Mouse (Mus musculus): ENCODE results near the gene Saxo1.

The Saxo1 gene

DNA sequence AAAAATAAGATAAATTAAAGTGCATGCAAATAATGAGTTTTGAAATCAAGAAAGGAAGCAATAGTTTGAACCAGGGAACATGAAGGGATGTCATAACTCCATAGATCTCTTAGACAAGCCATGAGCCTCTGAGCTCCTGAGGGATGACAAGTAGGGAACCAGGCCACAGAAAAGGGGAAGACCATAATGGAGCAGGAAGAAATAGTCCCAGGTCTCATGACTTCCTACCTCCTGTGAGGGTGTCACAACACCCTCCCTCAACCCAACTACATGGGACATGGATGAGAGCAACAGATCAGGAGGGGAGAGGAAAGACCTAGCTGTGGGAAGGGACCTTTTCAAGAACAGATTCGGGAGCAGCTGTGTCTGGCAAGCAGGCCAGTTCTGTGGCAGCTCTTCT lies 16.6 kb downstream of the Saxo1 start:
- TF ChIP-seq GATA4 (IDR thresholded peaks at IDR 0.05; ENCODE audit: insufficient replicate concordance, low read length) = no peak

DNA sequence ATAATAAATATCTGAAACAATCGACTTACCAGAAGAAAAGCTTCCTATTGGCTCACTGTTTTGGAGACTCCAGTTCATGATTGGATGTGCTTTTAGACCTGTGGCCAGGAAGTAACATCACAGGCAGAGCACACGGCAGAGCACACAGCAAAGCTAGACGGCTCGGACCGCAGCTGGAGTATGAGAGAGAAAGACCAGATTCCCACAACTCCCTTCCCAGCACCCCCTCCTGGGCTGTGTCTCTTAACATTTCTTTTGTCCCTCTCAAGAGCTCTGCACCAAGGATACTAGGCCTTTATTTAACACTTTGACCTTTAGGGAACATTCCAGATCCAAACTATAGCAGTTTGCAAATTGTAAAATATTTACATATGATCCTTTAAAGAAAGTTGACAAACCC lies 19.2 kb downstream of the Saxo1 start:
- no peak for TF ChIP-seq GATA4 (IDR thresholded peaks at IDR 0.05; ENCODE audit: insufficient replicate concordance, low read length)

- TF ChIP-seq GATA4 (IDR thresholded peaks at IDR 0.05; ENCODE audit: insufficient replicate concordance, low read length) = no peak
Measured at GRCm38 (mm10) chr4:86537972-86538371, 20.2 kb downstream of the Saxo1 start.

DNA sequence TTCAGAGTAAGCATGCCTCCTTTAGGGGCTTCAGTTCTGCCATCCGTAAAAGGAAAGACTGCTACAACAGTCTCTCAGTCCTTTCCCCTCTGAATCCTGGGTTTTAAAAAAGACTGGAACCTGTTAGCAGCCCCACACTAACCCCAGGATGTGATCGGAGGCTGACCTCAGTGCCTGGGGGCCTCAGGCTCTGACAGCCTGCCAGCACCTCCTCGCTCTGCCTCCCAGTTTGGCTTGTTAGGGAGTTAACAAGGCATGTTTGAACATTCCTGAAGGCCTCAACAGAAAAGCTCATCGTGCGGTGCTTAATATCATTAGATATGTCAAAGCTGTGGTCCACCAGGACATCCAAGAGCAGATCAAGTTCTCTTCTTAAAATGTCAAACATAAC lies 24.0 kb downstream of the Saxo1 start:
- TF ChIP-seq GATA4 (IDR thresholded peaks at IDR 0.05; ENCODE audit: insufficient replicate concordance, low read length) = no peak

- TF ChIP-seq GATA4 (IDR thresholded peaks at IDR 0.05; ENCODE audit: insufficient replicate concordance, low read length) = no peak
Measured at GRCm38 (mm10) chr4:86533406-86534090, 24.6 kb downstream of the Saxo1 start.

- TF ChIP-seq GATA4 (IDR thresholded peaks at IDR 0.05; ENCODE audit: insufficient replicate concordance, low read length) = no peak
Measured at GRCm38 (mm10) chr4:86529161-86529560, 29.0 kb downstream of the Saxo1 start.

DNA sequence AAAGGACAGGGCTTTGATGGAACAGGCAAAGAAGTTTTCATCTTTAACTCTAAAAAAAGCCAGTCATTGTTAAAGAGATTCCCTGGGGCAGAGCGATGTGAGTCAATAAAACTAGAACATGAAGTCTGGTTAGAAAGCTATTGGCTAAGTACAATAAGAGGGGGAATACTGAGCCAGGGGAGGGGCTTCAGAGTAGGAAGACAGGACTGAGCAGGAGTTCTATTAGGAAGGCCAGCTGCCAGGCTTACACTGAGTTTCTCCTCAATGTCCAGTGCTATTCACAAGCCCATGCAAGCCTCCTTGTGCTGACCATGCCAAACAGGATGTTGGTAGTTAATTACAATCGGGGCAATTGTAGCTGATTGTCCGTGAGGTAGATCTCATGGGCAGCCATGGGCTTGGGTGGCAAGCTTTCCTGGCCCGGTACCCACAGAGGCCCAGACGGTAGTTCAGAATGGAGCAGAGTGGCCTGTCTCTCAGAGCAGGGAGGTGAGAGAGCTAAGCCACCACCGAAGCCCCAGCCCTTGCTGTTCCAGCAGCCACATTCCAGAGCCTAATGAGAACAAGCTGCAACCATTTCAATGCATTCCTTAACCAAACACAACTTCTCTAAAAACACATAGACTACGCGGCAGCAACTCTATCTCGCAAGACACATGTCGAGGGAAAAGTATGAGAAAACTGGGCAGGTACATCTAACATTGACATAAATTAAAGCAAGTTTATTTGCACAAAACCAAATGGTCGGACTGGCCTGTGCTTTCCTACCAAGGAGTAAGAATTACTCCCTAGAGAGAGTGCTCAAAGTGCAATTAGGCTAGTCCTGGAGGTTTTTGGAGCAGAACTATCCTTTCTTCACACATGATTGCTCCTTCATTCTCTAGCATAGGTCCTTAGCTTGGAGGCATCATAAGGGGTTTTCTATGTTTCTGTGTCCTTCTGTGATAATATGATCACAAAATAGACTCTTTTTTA lies 30.7 kb downstream of the Saxo1 start:
- TF ChIP-seq GATA4 (IDR thresholded peaks at IDR 0.05; ENCODE audit: insufficient replicate concordance, low read length) = no peak

GRCm38 (mm10) chr4:86524483-86524882 lies 33.6 kb downstream of the Saxo1 start:
- no peak for TF ChIP-seq GATA4 (IDR thresholded peaks at IDR 0.05; ENCODE audit: insufficient replicate concordance, low read length)

- TF ChIP-seq GATA4 (IDR thresholded peaks at IDR 0.05; ENCODE audit: insufficient replicate concordance, low read length) = no peak
Measured at GRCm38 (mm10) chr4:86523771-86524170, 34.4 kb downstream of the Saxo1 start.

DNA sequence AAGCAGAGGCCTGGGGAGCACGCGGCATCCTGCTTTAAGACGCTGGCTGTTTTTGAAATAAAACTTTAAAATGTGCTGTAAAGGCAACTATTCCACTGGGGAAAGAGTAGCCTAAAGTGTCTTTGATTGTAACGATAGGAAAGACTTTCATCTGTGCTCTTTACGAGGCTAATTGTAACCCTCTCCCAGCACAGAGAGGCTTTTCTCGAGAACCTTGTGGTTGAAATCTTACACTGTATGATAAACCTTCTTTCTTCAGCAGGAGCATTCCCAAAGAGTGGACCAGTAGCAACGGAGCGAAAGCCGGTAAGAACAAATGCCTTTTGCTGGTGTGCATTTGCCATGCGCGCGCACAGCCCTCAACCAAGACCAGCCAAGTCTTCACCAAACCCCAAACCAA lies 37.4 kb downstream of the Saxo1 start:
- TF ChIP-seq GATA4 (IDR thresholded peaks at IDR 0.05; ENCODE audit: insufficient replicate concordance, low read length) = no peak

GRCm38 (mm10) chr4:86519953-86520352 lies 38.2 kb downstream of the Saxo1 start:
- no peak for TF ChIP-seq GATA4 (IDR thresholded peaks at IDR 0.05; ENCODE audit: insufficient replicate concordance, low read length)

GRCm38 (mm10) chr4:86504656-86505055 lies 53.5 kb downstream of the Saxo1 start:
- TF ChIP-seq GATA4 (IDR thresholded peaks at IDR 0.05; ENCODE audit: insufficient replicate concordance, low read length) = no peak

GRCm38 (mm10) chr4:86499561-86499960 lies 58.6 kb downstream of the Saxo1 start:
- TF ChIP-seq GATA4 (IDR thresholded peaks at IDR 0.05; ENCODE audit: insufficient replicate concordance, low read length) = no peak

DNA sequence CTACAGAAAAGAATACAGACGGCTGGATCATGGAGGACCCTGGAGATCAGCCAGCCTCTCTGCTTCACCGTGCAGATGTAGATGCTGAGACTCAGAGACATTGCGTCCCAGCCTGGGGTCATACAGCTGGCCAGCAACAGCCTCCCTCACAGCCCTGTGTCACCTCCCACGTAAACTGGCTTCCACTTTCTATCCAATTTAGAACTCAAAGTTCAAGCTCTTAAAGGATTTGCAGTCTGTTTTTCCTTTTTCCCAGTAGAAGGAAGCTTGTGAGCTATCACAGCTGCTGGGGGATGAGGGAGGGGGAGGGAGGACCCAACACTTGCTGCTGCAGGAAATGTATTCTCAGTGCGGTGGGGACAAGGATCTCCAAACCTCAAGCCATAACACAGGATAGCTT lies 59.4 kb downstream of the Saxo1 start:
- TF ChIP-seq GATA4 (IDR thresholded peaks at IDR 0.05; ENCODE audit: insufficient replicate concordance, low read length) = no peak

DNA sequence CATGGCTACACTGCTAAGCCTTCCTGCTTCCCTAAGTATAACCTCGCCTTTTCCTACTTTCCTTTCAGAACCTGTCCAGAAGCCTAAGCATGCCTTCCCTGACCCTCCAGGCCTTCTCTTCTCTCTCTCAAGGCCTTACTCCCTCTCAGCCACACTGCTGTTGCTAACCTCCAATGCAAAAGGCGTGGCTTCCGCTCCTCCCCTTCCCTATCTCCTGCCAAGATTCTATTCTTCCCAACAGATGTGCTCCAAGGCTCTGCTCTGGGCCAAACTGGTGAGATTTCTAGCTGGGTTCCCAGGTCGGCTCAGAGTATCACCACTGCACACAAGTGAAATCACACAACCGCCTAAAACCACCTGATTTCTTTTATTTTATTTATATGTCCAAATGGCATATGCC lies 69.0 kb downstream of the Saxo1 start:
- no peak for TF ChIP-seq GATA4 (IDR thresholded peaks at IDR 0.05; ENCODE audit: insufficient replicate concordance, low read length)

- TF ChIP-seq GATA4 (IDR thresholded peaks at IDR 0.05; ENCODE audit: insufficient replicate concordance, low read length) = no peak
Measured at GRCm38 (mm10) chr4:86486901-86487300, 71.2 kb downstream of the Saxo1 start.

Data from liver, adult (tissue).